Mouse (Mus musculus) liver (tissue): ENCODE data around the gene Slitrk1.
A peak's percentile ranks its signal among the peaks of the same experiment; 100 is the strongest.

Experiments used
- DNase-seq: peaks from one replicate; pipeline ENCODE4 v3.0.0-alpha.2; 2020; ENCODE audit warnings: mixed read lengths

Gene Slitrk1

DNA sequence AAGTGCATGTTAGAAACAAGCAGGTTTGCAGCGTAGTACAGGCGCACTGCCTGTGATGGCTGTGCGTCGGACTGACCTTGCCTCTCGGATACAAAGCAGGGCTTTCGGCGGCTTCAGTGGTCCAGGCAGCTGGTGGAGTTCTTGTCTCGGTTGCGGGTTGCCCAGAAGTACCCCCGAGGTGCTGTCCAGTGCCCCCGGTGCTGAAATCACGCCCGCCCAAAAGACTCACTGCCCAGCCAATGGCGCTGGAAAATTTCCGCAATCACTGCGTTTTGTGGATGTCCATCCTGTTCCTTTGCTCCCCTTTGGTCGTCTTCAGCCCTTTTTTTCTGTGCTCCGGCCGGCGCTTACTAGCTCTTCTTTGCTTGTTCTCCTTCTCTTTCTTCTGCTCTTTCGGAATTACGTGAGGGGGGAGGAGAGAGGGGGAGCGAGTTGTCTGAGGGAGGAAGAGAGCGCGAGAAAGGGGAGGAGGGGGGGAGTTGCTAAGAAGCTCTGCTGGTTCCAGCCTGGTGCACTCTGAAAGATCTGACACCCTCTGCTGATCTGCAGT lies at the start of gene Slitrk1:
TSS of gene Slitrk1 (minus strand) at position 445 of the 550 bp plus-strand sequence.
- DNase-seq, result peak; percentile 34

- DNase-seq, result no peak
These were observed 21.8 kb upstream of the Slitrk1 start for GRCm38 (mm10) chr14:108935777-108936176.

- DNase-seq, result no peak
These were observed 378 bp upstream of the Slitrk1 start for GRCm38 (mm10) chr14:108914336-108914735.

DNA sequence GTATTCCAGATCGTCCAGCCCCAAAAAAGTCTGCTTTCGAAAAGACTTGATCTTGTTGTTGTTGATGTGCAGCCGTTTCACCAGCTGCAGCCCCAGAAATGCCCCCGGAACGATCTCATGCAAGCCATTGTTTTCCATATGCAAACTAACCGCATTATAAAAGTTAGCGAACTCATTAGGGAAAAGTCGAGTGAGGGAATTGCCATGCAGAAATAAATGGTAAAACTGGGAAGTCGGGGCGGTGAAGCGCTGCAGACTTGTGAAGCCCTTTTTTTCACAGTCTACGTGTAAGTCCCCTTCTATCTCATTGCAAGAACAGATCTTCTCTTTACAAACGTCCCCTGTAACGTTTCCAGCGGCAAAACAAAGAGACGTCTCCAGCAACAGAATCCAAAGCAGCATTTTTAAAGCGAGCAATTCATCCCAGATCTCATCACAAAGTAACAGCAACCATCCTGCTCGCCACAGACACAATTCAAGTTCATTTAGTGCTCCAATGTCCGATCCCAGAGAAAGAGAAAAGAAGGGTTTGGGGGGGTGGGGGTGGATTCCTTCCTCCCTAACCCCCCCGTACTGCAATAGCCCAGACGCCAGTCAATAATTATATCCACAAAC lies 975 bp downstream of the Slitrk1 start:
- no peak for DNase-seq

- DNase-seq, result peak; percentile 6
These were observed 1.7 kb downstream of the Slitrk1 start for GRCm38 (mm10) chr14:108912021-108912875.

DNA sequence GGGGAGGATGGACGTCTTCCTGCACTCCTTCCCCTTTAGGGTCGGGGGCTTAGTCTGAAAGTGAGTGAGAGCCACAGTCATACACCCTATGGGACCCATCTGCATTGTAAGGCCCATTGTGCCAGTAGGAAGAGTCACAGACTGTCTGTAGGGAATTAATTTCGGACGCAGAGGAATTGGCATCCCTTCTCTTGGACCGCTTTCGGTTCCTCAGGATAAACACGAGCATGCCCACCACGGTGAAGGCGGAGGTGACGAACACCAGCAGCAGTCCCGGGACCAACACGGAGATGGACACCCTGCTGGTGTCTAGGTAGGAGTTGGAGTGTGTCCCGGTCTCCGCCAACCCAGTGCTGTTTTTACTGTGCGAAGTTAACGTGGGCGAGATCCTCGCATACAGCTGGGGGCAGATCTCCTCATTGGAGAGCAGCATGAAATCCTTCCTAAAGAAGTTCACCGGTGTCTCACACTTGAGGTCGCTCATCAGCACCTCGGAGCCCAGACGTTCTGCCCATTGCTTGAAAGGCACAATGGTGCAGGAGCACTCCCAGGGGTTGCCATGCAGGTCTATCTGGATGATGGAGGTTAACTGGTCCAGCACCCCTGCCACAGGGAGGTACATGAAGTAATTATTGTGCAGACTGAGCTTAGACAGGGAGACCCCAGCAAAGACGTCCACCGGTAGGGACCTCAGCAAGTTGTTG lies 2.7 kb downstream of the Slitrk1 start:
- DNase-seq, result no peak

GRCm38 (mm10) chr14:108910449-108911137 lies 3.4 kb downstream of the Slitrk1 start:
- DNase-seq, result no peak

GRCm38 (mm10) chr14:108909336-108909953 lies 4.5 kb downstream of the Slitrk1 start:
- no peak for DNase-seq

DNA sequence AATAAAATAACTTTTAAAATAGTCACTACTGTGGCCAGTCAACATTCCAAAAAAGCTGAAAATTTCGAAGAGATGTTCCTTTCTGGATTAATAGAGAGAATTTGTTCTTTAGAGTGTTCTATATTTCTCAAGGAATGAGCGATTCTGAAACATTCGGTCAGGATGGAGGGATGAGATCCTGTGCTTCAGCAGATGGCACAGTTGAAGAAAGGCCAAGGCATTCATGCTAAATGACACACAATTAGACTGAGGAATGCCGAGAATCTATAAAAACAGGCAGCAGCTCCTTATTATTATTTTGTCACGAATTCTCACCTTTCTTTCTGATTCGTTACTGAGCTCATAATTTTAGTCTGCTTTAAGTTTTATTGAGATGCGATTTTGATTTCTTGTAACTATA lies 15.4 kb downstream of the Slitrk1 start:
- no peak for DNase-seq

- DNase-seq, result no peak
These were observed 18.5 kb downstream of the Slitrk1 start for GRCm38 (mm10) chr14:108895456-108895855.

- no peak for DNase-seq
These were observed 46.1 kb downstream of the Slitrk1 start for GRCm38 (mm10) chr14:108867816-108868215.

DNA sequence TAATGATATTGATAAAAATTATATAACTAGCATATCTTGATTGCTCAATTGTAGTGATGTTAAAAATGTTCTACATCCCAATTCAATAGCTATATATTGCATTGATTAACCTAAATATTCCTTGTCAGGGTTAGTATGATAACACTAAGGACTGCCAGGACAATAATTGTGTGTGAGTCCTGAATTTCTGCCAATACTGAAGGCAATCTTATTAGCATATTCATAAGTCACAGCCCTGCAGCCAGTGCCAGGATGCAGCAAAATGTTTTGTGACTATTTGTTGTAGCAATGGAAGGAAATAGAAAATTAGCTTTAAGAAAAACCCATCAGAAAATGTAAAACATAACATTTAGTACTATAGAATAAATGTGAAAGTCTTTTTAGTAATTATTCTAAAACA lies 49.3 kb downstream of the Slitrk1 start:
- no peak for DNase-seq

GRCm38 (mm10) chr14:108859310-108859709 lies 54.6 kb downstream of the Slitrk1 start:
- DNase-seq, result no peak
